Mouse (Mus musculus) frontal cortex, postnatal 10 days (tissue): ENCODE measurements at regions not wholly inside any gene's neighbourhood (a gene's known extent, or its start where the extent isn't known, plus 50 kb on each side); places are given as distances from the start of the nearest gene placed in this dataset.

Experiments used
- DNase-seq, 2 experiments: peaks; one replicate each; pipeline ENCODE4 v3.0.0; 2022; ENCODE audit warnings: low spot score in 2 of 2, mixed read lengths in 1 of 2

DNA sequence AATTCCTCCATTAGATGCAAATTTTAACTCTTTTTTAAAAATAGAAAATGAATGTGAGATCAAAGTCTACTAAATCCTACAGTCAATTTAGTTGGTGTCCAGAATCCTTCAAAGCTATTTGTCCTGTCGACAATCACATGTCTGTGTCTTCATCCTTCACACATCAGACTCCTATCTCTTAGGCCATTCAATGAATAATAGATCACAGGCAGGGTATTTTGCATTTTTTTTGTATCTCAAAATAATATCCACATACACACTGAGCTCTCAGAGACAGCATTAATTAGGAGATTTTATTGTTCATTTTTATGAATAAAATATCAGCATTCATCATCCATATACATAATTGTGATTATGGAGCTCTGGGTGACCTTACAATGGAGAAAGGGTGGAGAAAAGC, 427.2 kb downstream of the Hao1 start:
- no peak for DNase-seq

DNA sequence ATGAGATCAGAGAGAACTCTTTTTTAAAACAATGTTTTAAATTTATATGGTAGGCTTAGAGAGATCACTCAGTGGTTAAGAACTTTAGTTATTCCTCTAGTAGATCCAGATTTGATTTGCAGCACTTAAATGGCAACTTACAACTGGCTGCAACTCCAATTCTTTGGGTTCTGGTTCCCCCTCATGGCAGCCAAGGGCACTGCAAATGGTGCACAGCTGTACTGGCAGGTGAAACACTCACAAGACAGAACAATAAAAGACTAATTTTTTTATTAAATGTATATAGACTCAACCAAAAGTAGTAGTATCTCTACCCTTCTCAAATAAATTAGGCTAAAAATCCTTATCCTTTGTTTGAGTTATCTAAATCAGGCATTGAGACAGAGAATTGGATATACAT, 446.9 kb downstream of the Hao1 start:
- DNase-seq, result no peak

DNA sequence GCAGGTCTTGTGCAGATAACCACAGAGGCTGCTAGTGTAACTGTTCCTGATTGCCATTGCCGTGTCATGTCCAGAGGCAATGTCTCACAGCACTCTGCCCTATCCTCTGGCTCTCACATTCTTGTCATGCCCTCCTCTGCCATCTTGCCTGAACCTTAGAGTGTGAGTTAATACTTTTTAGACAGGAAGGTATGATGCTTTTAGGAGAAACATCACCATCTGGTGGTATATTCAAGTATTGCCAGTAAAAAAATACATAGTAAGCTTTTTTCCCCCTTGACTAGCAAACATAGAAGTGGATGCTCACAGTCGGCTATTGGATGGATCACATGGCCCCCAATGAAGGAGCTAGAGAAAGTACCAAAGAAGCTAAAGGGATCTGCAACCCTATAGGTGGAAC, 465.8 kb downstream of the Hao1 start:
- no peak for DNase-seq

DNA sequence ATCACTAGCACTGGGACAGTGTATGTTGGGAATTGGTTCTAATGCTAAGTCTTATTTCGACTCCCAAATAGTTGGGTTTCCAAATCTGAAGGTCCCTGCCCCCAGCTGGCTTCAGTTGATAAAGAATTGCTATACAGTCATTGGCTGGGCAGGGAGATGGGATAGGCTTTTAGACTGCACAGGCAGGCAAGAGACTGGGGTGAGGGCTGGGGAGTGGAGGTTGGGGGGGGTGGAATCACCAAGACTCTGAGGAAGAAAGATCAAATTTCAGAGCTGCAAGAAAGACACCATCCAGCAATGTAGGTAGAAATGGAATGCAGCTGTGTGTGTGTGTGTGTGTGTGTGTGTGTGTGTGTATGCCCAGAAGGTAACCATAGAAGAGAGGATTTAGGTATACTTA, 474.0 kb downstream of the Hao1 start:
- no peak for DNase-seq

- no peak for DNase-seq
Measured at GRCm38 (mm10) chr2:134077953-134078352, 476.2 kb downstream of the Hao1 start.

- peak in 1 of 2 experiments; percentile 9 for DNase-seq
Measured at GRCm38 (mm10) chr2:134067910-134068335, 486.2 kb downstream of the Hao1 start.

DNA sequence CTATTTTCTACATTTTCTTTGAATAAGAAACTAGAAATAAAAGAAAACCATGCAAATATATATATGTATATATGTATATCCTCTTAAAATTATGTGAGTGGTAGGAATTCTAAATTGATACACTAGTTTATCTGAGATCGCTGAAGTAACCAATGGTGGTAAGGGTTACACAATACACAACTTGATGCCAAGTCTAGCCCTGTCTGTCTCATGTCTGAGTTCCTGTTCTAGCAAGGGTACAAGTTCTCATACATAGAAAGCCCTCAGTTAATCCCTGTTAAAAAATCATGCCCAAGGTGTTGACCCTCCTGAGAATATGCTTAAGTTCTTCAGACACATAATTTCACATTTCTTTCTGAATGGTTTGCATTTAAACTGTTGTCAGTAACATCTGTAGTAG, 486.8 kb downstream of the Hao1 start:
- no peak for DNase-seq

DNA sequence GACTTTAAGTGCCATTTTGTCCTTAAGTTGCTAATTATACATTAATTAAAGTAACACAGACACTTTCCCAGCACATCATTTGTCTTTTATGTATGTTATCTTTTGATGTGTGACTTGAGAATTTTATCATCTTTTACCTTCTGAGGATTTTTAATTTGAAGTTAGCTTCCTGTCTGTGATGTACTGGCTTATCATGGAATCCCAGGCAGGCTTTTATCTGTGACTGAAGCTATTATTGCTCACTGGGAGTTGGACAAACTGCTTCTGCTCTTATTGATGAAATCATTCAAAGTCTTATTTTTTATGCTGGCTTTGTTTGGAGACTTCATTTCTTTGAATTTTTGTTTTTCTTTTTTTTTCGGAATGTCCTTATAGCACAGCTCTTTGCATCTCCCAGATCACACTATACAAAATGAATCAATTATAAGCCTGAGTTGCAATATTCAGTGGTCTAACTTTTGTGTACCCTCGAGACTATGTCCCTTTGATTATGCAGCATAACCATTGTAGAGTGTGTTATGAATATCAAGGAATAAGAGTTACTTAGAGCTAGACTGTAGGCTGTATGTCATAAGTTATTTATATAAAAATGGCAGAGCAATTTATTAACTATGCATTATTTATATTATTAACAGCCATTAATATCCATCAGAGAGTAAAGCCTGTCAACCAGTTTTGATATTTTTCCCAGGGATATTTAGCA, 494.1 kb downstream of the Hao1 start:
- no peak for DNase-seq

DNA sequence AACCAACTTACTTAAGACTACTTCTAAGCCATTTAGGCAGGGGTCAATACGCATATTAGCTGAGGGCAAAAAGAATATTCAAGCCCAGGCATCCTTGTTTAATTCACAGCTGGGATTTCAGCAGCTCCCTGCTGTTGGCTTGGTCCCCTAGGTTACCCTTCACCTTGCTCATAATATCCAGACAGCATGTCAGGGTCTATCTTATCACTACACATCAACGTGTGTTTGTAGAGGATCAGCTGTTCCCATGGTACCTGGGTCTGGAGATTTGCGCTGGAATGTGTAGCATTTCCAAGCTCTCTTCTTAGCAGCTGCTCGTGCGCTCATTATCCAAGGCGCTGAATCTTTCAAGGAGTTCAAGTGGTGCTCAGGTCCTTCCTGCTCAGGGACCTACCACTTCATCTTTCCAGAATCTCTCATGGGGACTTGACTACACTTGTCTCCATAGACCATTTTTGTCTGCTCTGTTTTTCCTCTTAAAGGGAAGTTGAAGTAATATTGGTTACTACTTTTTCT, 484.5 kb downstream of the Bmp2 start:
- no peak for DNase-seq

DNA sequence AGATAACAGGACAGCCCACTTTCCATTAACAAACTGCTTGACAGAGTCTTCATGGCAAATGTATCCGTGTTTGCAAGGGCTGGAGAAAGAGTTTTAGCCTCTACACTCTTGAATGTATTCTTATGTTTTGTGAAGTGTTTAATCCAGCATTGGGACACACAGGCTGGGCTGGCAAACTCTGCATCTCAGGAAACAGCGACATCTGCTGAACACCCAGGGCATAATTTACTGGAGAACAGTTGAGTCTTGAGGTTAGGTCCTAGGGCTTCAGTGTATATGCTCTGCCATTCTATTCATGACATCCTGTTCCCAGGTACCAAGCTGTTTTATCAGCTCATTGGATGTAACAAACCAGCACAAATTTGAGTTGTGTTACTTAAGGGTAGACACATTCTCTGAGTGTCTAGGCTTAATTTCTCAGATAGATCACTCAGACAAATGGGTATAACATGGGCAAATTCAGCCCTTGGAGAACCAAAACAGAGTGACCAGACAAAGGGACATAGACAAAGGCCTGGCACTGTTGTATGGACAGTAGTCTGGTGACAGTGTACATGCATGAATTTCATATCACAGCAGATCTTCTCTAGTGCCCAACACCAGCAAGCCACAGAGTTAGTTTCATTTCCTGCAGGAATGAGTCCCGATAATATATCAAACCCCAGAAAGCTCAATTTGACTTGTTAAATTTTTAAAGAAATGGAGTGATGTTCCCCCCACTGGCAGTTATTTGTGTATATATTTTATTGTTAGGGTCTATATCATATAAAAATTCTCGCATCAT, 477.9 kb downstream of the Bmp2 start:
- DNase-seq, result peak in 1 of 2 experiments; percentile 21

- no peak for DNase-seq
Measured at GRCm38 (mm10) chr2:134029153-134029552, 477.2 kb downstream of the Bmp2 start.

DNA sequence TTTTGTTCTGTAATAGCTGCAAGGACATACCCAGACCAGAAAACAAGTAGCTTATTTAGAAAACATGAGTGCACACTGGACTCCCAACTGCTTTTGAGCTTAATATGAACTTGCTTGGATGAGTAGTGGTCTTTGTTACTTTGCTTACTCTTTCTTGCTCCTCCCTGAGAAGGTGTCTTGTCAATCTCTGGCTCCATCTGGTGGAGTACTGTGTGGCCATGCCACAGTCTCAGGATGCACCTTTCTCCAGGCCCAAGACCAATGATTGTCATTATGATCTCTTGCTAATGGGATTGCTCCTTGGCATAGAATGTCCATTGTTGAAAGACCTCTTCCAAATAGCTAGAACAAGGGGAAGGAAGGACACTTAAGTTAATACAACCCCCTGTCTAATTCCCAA, 465.1 kb downstream of the Bmp2 start:
- peak in 1 of 2 experiments; percentile 31 for DNase-seq

DNA sequence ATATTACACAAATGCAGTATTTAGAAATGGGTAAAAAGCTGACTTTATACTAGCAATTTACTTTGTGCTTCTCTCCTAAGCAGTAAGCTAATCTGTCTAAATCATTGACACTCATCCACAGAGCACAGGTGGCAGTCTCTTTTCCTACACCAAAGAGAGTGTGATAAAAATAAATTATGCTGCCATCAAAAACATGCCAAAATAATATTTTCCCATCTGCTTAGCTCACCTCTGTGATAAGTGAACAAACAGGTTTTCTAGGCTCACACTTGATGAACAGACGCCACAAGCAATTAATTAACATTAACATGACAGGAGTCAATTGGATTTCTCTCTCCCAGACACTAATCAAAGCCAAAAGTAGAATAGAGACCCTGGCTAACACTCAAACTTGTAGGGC, 451.2 kb downstream of the Bmp2 start:
- no peak for DNase-seq

- no peak for DNase-seq
Measured at GRCm38 (mm10) chr2:133994742-133995141, 442.8 kb downstream of the Bmp2 start.

GRCm38 (mm10) chr2:133994337-133994736, 442.4 kb downstream of the Bmp2 start:
- no peak for DNase-seq

DNA sequence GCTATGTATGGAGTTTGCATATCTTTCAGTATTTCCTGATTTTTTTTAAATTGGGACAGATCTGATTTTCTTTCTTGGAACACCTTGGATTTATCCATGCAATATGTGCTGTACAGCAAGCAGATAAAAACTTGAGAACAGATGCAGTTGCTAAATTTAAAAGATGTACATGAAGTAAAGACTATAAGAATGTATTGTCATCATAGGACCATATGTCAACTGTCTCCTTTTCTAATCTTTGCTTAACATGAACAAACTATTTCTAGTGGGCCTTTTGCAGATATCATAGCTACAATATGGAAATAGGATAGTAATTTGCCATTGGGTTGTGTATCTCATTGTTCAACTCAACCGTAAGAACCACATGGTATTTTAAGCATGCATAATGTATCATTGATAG, 435.7 kb downstream of the Bmp2 start:
- DNase-seq, result no peak
